Mouse (Mus musculus): ENCODE results near the gene Kcnmb3. TPM values are rescaled to one million over a fixed set of nuclear protein-coding genes. Genes with fewer than 3 reads are reported as not detected.

Gene Kcnmb3
- polyA plus RNA-seq, 1 experiment: not detected

- H3K79me2 ChIP-seq (ENCODE audit: control insufficient read depth, insufficient read depth): peaks cover 45% of the 10 kb centered on the region
- peaks cover 32% of the 10 kb centered on the region for H3K79me3 ChIP-seq (ENCODE audit: low read depth)
- peak overlapping the region; percentile 63 for H3K4me3 ChIP-seq (ENCODE audit: insufficient read depth, poor library complexity, severe bottlenecking)
- TF ChIP-seq USF1 (IDR thresholded peaks at IDR 0.05; ENCODE audit: low read depth) (peak; percentile 14), FOSL1 (IDR thresholded peaks at IDR 0.05; ENCODE audit: insufficient read depth, low read length, poor library complexity, severe bottlenecking) (no peak), MYOD1 (IDR thresholded peaks at IDR 0.05; ENCODE audit: control insufficient read depth, insufficient read length, low read depth) (no peak), MYOG (IDR thresholded peaks at IDR 0.05; ENCODE audit: control insufficient read depth, extremely low read depth, insufficient read length) (no peak), CEBPB (IDR thresholded peaks at IDR 0.05; ENCODE audit: low read depth) (peak; percentile 17), MAX (IDR thresholded peaks at IDR 0.05) (peak; percentile 14), CTCF (IDR thresholded peaks at IDR 0.05; ENCODE audit: control insufficient read depth, insufficient read depth, insufficient read length) (peak; percentile 88)
- no peaks in the 10 kb centered on the region for H3K27me3 ChIP-seq (ENCODE audit: control insufficient read depth, insufficient read depth, insufficient read length)
- H3ac ChIP-seq (ENCODE audit: control insufficient read depth, insufficient read length, low read depth): peak overlapping the region; percentile 72
- H3K36me3 ChIP-seq (ENCODE audit: control insufficient read depth, insufficient read depth): peaks cover 19% of the 10 kb centered on the region
Measured at GRCm38 (mm10) chr3:32510375-32511190, 18.6 kb upstream of the Kcnmb3 start.

GRCm38 (mm10) chr3:32509496-32510374 is 17.7 kb upstream of the Kcnmb3 start, which contains the start of gene Zfp639:
Zfp639 (plus strand) TSS chr3:32510259.
- Histone ChIP-seq H3K79me2 (ENCODE audit: control insufficient read depth, insufficient read depth) (peaks cover 40% of the 10 kb centered on the region), H3K36me3 (ENCODE audit: control insufficient read depth, insufficient read depth) (peaks cover 13% of the 10 kb centered on the region), H3K27me3 (ENCODE audit: control insufficient read depth, insufficient read depth, insufficient read length) (no peaks in the 10 kb centered on the region), H3K4me3 (ENCODE audit: insufficient read depth, poor library complexity, severe bottlenecking) (peak within 1 kb of the TSS; percentile 63), H3ac (ENCODE audit: control insufficient read depth, insufficient read length, low read depth) (peak within 1 kb of the TSS; percentile 72), H3K79me3 (ENCODE audit: low read depth) (peaks cover 30% of the 10 kb centered on the region)
- TF ChIP-seq CTCF (IDR thresholded peaks at IDR 0.05; ENCODE audit: control insufficient read depth, insufficient read depth, insufficient read length) (no peak), MYOD1 (IDR thresholded peaks at IDR 0.05; ENCODE audit: control insufficient read depth, insufficient read length, low read depth) (no peak), USF1 (IDR thresholded peaks at IDR 0.05; ENCODE audit: low read depth) (no peak), MAX (IDR thresholded peaks at IDR 0.05) (no peak), MYOG (IDR thresholded peaks at IDR 0.05; ENCODE audit: control insufficient read depth, extremely low read depth, insufficient read length) (no peak)

- Histone ChIP-seq H3K4me3 (ENCODE audit: insufficient read depth, poor library complexity, severe bottlenecking) (no peak overlapping the region), H3K36me3 (ENCODE audit: control insufficient read depth, insufficient read depth) (peaks cover 8% of the 10 kb centered on the region), H3ac (ENCODE audit: control insufficient read depth, insufficient read length, low read depth) (peak overlapping the region; percentile 34), H3K79me2 (ENCODE audit: control insufficient read depth, insufficient read depth) (peaks cover 31% of the 10 kb centered on the region), H3K27me3 (ENCODE audit: control insufficient read depth, insufficient read depth, insufficient read length) (no peaks in the 10 kb centered on the region), H3K79me3 (ENCODE audit: low read depth) (peaks cover 26% of the 10 kb centered on the region)
- no peak for TF ChIP-seq MYOG (IDR thresholded peaks at IDR 0.05; ENCODE audit: control insufficient read depth, extremely low read depth, insufficient read length)
- TF ChIP-seq CEBPB (IDR thresholded peaks at IDR 0.05; ENCODE audit: low read depth): no peak
- peak; percentile 60 for TF ChIP-seq CTCF (IDR thresholded peaks at IDR 0.05; ENCODE audit: control insufficient read depth, insufficient read depth, insufficient read length)
- TF ChIP-seq MYOD1 (IDR thresholded peaks at IDR 0.05; ENCODE audit: control insufficient read depth, insufficient read length, low read depth): no peak
- no peak for TF ChIP-seq FOSL1 (IDR thresholded peaks at IDR 0.05; ENCODE audit: insufficient read depth, low read length, poor library complexity, severe bottlenecking)
Measured at GRCm38 (mm10) chr3:32508666-32509324, 16.8 kb upstream of the Kcnmb3 start.

GRCm38 (mm10) chr3:32506366-32507225 is 14.6 kb upstream of the Kcnmb3 start:
- H3K79me3 ChIP-seq (ENCODE audit: low read depth): peaks cover 7% of the 10 kb centered on the region
- peaks cover 9% of the 10 kb centered on the region for H3K79me2 ChIP-seq (ENCODE audit: control insufficient read depth, insufficient read depth)
- H3ac ChIP-seq (ENCODE audit: control insufficient read depth, insufficient read length, low read depth): no peak overlapping the region
- H3K4me3 ChIP-seq (ENCODE audit: insufficient read depth, poor library complexity, severe bottlenecking): no peak overlapping the region
- TF ChIP-seq MYOD1 (IDR thresholded peaks at IDR 0.05; ENCODE audit: control insufficient read depth, insufficient read length, low read depth) (peak; percentile 80), FOSL1 (IDR thresholded peaks at IDR 0.05; ENCODE audit: insufficient read depth, low read length, poor library complexity, severe bottlenecking) (no peak)
- no peaks in the 10 kb centered on the region for H3K27me3 ChIP-seq (ENCODE audit: control insufficient read depth, insufficient read depth, insufficient read length)
- no peaks in the 10 kb centered on the region for H3K36me3 ChIP-seq (ENCODE audit: control insufficient read depth, insufficient read depth)

GRCm38 (mm10) chr3:32505841-32506240 is 13.8 kb upstream of the Kcnmb3 start:
- Histone ChIP-seq H3K36me3 (ENCODE audit: control insufficient read depth, insufficient read depth) (no peaks in the 10 kb centered on the region), H3K79me2 (ENCODE audit: control insufficient read depth, insufficient read depth) (peaks cover 1% of the 10 kb centered on the region), H3K79me3 (ENCODE audit: low read depth) (no peaks in the 10 kb centered on the region), H3ac (ENCODE audit: control insufficient read depth, insufficient read length, low read depth) (no peak overlapping the region), H3K27me3 (ENCODE audit: control insufficient read depth, insufficient read depth, insufficient read length) (no peaks in the 10 kb centered on the region), H3K4me3 (ENCODE audit: insufficient read depth, poor library complexity, severe bottlenecking) (no peak overlapping the region)
- no peak for TF ChIP-seq CEBPB (IDR thresholded peaks at IDR 0.05; ENCODE audit: low read depth)
- no peak for TF ChIP-seq USF1 (IDR thresholded peaks at IDR 0.05; ENCODE audit: low read depth)
- TF ChIP-seq MAX (IDR thresholded peaks at IDR 0.05): no peak
- TF ChIP-seq MYOD1 (IDR thresholded peaks at IDR 0.05; ENCODE audit: control insufficient read depth, insufficient read length, low read depth): no peak
- TF ChIP-seq CTCF (IDR thresholded peaks at IDR 0.05; ENCODE audit: control insufficient read depth, insufficient read depth, insufficient read length): no peak
- TF ChIP-seq MYOG (IDR thresholded peaks at IDR 0.05; ENCODE audit: control insufficient read depth, extremely low read depth, insufficient read length): no peak
- no peak for TF ChIP-seq FOSL1 (IDR thresholded peaks at IDR 0.05; ENCODE audit: insufficient read depth, low read length, poor library complexity, severe bottlenecking)

All from C2C12 (cell line).